Mouse (Mus musculus) liver, adult (tissue): ENCODE data around the gene Frmd8.

Source experiments
- GATA4 ChIP-seq: IDR thresholded peaks from 2 replicates; pipeline ENCODE4 v1.6.1; 2014; ENCODE audit warnings: mild to moderate bottlenecking, low read length; ENCODE audit not compliant: insufficient replicate concordance

Frmd8 gene

GRCm38 (mm10) chr19:5864710-5865398 is 10.2 kb downstream of the Frmd8 start:
- TF ChIP-seq GATA4, result no peak

GRCm38 (mm10) chr19:5863776-5864175 is 11.3 kb downstream of the Frmd8 start:
- TF ChIP-seq GATA4, result no peak

GRCm38 (mm10) chr19:5862335-5863085 is 12.6 kb downstream of the Frmd8 start:
- TF ChIP-seq GATA4, result no peak

- TF ChIP-seq GATA4, result no peak
Measured at GRCm38 (mm10) chr19:5856604-5857003, 18.5 kb downstream of the Frmd8 start.

- no peak for TF ChIP-seq GATA4
Measured at GRCm38 (mm10) chr19:5852035-5852722, 22.9 kb downstream of the Frmd8 start.

- no peak for TF ChIP-seq GATA4
Measured at GRCm38 (mm10) chr19:5851481-5851971, 23.5 kb downstream of the Frmd8 start.

GRCm38 (mm10) chr19:5850860-5851259 is 24.2 kb downstream of the Frmd8 start:
- no peak for TF ChIP-seq GATA4

- no peak; the same call in 1 of the 2 replicates for TF ChIP-seq GATA4
Measured at GRCm38 (mm10) chr19:5849843-5850527, 25.1 kb downstream of the Frmd8 start.

- no peak for TF ChIP-seq GATA4
Measured at GRCm38 (mm10) chr19:5848826-5849672, 26.0 kb downstream of the Frmd8 start.

GRCm38 (mm10) chr19:5848032-5848825 is 26.8 kb downstream of the Frmd8 start:
- no peak for TF ChIP-seq GATA4

- TF ChIP-seq GATA4, result no peak
Measured at GRCm38 (mm10) chr19:5847306-5847796, 27.7 kb downstream of the Frmd8 start.

- TF ChIP-seq GATA4, result peak; percentile 32; the same call in 1 of the 2 replicates
Measured at GRCm38 (mm10) chr19:5846557-5847305, 28.3 kb downstream of the Frmd8 start.

GRCm38 (mm10) chr19:5846154-5846553 is 28.9 kb downstream of the Frmd8 start:
- TF ChIP-seq GATA4, result no peak
